Mouse (Mus musculus): ENCODE results near the gene Cd164l2.

Gene Cd164l2

GRCm38 (mm10) chr4:133221701-133222100 is 9.8 kb downstream of the Cd164l2 start:
- DNase-seq (ENCODE audit: low spot score): no peak

- DNase-seq (ENCODE audit: low spot score): no peak
Measured at GRCm38 (mm10) chr4:133223875-133224274, 11.9 kb downstream of the Cd164l2 start.

- no peak for DNase-seq (ENCODE audit: low spot score)
Measured at GRCm38 (mm10) chr4:133226073-133226472, 14.1 kb downstream of the Cd164l2 start.

GRCm38 (mm10) chr4:133227636-133228035 is 15.7 kb downstream of the Cd164l2 start:
- peak; percentile 21 for DNase-seq (ENCODE audit: low spot score)

- DNase-seq (ENCODE audit: low spot score): peak; percentile 94
Measured at GRCm38 (mm10) chr4:133229582-133229981, 17.7 kb downstream of the Cd164l2 start.

GRCm38 (mm10) chr4:133233285-133233976 is 21.5 kb downstream of the Cd164l2 start:
- DNase-seq (ENCODE audit: low spot score): peak; percentile 63

GRCm38 (mm10) chr4:133234771-133235170 is 22.8 kb downstream of the Cd164l2 start:
- no peak for DNase-seq (ENCODE audit: low spot score)

- DNase-seq (ENCODE audit: low spot score): no peak
Measured at GRCm38 (mm10) chr4:133235415-133235814, 23.5 kb downstream of the Cd164l2 start.

- DNase-seq (ENCODE audit: low spot score): no peak
Measured at GRCm38 (mm10) chr4:133237911-133238310, 26.0 kb downstream of the Cd164l2 start.

GRCm38 (mm10) chr4:133240490-133240921 is 28.6 kb downstream of the Cd164l2 start, which contains the start of gene Map3k6:
Map3k6 (plus strand) TSS chr4:133240818.
- peak; percentile 83 for DNase-seq (ENCODE audit: low spot score)

GRCm38 (mm10) chr4:133240934-133241908 is 29.3 kb downstream of the Cd164l2 start:
- peak; percentile 93 for DNase-seq (ENCODE audit: low spot score)

- DNase-seq (ENCODE audit: low spot score): peak; percentile 62
Measured at GRCm38 (mm10) chr4:133241910-133242309, 30.0 kb downstream of the Cd164l2 start.

- no peak for DNase-seq (ENCODE audit: low spot score)
Measured at GRCm38 (mm10) chr4:133242710-133243109, 30.8 kb downstream of the Cd164l2 start.

GRCm38 (mm10) chr4:133243538-133243937 is 31.6 kb downstream of the Cd164l2 start:
- no peak for DNase-seq (ENCODE audit: low spot score)

GRCm38 (mm10) chr4:133244289-133244688 is 32.4 kb downstream of the Cd164l2 start:
- DNase-seq (ENCODE audit: low spot score): no peak

- DNase-seq (ENCODE audit: low spot score): no peak
Measured at GRCm38 (mm10) chr4:133247072-133247471, 35.1 kb downstream of the Cd164l2 start.

- no peak for DNase-seq (ENCODE audit: low spot score)
Measured at GRCm38 (mm10) chr4:133247806-133248449, 36.0 kb downstream of the Cd164l2 start.

- peak; percentile 70 for DNase-seq (ENCODE audit: low spot score)
Measured at GRCm38 (mm10) chr4:133250609-133251008, 38.7 kb downstream of the Cd164l2 start.

- no peak for DNase-seq (ENCODE audit: low spot score)
Measured at GRCm38 (mm10) chr4:133251214-133251613, 39.3 kb downstream of the Cd164l2 start.

- no peak for DNase-seq (ENCODE audit: low spot score)
Measured at GRCm38 (mm10) chr4:133252089-133252488, 40.2 kb downstream of the Cd164l2 start.

- DNase-seq (ENCODE audit: low spot score): no peak
Measured at GRCm38 (mm10) chr4:133253412-133253811, 41.5 kb downstream of the Cd164l2 start.

GRCm38 (mm10) chr4:133255392-133255791 is 43.5 kb downstream of the Cd164l2 start:
- no peak for DNase-seq (ENCODE audit: low spot score)

All from MN1 (cell line).